Mouse (Mus musculus) kidney, postnatal 25 days (tissue): ENCODE measurements around the gene Itga10.
A peak's percentile ranks its signal among the peaks of the same experiment; 100 is the strongest.
"Not testable (repeated sequence)": the region's sequence is repeated elsewhere in the genome, so short reads cannot be mapped to it uniquely, and the experiment has no call there.

ENCODE experiments used
- DNase-seq, 2 experiments: peaks; one replicate each; pipeline ENCODE4 v3.0.0; 2021; ENCODE audit warnings: mixed read lengths in 2 of 2

The Itga10 gene

GRCm38 (mm10) chr3:96683496-96683895 is 38.1 kb downstream of the Itga10 start:
- no peak for DNase-seq

GRCm38 (mm10) chr3:96684151-96684821 is 38.9 kb downstream of the Itga10 start:
- DNase-seq, result no peak

DNA sequence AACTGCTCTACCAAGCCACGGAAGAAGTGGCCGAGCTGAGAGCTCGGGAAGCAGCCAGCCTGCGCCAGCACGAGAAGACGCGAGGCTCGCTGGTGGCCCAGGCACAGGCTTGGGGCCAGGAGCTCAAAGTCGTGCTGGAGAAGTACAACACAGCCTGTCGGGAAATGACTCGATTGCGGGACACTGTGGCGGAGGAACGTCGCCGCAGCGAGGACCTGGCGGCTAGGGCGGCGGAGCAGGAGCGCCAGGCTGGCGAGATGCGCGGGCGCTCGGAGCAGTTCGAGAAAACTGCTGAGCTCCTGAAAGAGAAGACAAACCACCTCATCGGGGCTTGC is 39.4 kb downstream of the Itga10 start:
- DNase-seq, result no peak

GRCm38 (mm10) chr3:96686057-96686456 is 40.7 kb downstream of the Itga10 start:
- not testable (repeated sequence) for DNase-seq

GRCm38 (mm10) chr3:96688854-96689253 is 43.5 kb downstream of the Itga10 start:
- DNase-seq, result no peak

DNA sequence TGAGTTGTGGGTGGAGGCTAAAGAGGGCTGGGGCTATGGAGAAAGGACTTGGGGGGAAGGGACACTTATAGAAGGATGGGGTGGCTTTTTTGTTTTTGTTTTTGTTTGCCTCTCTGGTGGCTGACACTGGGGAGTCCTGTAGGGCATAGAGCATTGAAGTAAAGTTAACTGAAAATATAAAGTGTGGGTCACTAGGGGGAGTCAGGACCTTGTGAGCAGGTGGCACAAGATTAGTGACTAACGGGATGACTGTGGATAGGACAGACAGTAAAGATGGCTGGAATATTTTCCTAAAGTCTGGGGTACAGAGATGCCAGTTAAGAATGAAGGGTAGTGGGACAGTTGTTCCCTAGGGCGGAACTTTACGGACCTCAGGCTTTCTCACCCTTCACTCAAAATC is 44.9 kb downstream of the Itga10 start:
- DNase-seq, result no peak

GRCm38 (mm10) chr3:96692506-96692905 is 47.1 kb downstream of the Itga10 start:
- DNase-seq, result no peak

DNA sequence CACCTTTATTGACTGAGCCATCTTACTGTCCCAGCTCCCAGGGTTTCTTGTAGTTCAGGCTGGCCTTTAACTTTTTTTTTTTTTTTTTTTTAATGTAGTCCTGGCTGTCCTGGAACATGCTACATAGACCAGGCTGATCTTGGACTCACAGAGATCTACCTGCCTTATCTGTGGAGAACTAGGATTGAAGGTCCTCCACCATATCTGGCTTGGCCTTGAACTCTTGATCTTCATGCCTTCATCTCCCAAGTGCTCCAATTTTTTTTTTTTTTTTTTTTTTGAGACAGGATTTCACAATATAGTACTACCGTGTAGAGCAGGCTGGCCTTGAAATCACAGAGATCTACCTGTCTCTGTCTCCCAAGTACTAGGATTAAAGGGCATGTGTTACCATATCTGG is 48.2 kb downstream of the Itga10 start:
- no peak for DNase-seq

DNA sequence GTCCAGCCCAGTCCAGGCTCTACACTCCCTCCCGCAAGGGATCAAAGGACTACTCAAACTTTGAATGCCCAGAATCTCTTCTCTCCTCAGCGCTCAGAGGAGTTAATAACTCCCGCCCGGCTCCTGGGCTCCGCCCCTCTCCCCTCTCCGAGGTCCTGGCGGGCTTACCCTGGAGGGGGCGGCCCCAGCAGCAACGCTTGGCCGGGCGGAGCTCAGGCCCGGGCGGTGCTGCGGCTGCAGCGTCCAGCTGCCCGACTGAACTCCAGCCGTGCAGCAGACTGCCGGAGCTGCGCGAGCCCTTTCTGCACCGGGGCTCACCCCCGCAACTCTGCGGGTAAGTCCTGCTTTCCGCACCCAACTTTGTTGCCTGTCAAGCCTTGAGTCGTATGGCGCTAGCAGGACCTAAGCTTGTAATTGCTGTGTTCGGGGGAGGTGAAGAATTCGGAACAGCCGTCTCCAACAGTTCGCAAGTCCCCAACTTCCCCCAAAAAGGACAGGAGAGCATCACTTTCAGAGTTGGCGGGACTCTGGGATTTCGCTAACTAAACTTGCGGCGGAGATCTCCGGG is 50.9 kb downstream of the Itga10 start, which contains the start of gene Pias3:
Gene Pias3, plus strand, starts transcription at position 187 of the 568 bp plus-strand sequence.
- peak; percentile 89 to 95 for DNase-seq

- DNase-seq, result peak; percentile 89 to 96
Observed at GRCm38 (mm10) chr3:96696766-96697732, 51.7 kb downstream of the Itga10 start.

- DNase-seq, result no peak
Observed at GRCm38 (mm10) chr3:96698993-96699690, 53.8 kb downstream of the Itga10 start.

DNA sequence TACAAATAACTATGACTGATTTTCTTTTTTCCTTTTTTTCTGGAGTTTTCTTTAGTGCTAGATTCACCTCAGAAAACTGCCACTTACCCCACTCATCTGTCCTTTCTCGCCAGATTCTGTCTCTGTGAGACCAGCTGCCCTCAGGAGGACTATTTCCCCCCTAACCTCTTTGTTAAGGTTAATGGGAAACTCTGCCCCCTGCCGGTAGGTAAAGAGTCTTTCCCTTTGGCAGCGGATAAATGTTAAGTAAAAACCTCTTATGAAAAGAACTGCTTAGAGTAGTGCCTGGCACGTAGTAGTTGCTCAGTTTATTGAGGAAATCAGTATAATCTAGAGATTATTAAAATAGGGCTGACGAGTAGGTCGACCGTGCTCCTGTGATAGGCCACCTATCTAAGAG is 55.0 kb downstream of the Itga10 start:
- peak in 1 of 2 experiments; percentile 56 for DNase-seq

GRCm38 (mm10) chr3:96701003-96701402 is 55.6 kb downstream of the Itga10 start:
- no peak for DNase-seq

GRCm38 (mm10) chr3:96704778-96705177 is 59.4 kb downstream of the Itga10 start:
- peak in 1 of 2 experiments; percentile 30 for DNase-seq

GRCm38 (mm10) chr3:96706217-96706616 is 60.8 kb downstream of the Itga10 start:
- DNase-seq, result no peak

DNA sequence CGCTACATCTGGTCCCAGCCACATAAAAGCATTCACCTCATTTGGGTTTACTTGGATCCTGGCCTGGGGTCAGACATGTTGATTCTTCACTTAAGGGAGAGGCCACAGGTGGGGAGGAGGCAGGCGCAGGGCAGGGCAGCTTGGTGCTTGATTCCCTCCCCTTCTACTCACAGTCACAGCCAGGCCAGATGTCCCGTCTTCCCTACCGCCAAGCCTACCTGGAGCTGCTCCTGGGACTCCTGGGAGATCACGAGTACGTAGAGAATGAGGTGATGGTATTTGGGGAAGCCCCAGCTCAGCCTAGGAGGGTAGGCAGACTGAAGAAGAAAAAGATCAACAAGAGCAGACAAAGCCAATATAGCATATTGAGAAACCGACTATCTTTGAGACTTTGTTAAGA is 61.6 kb downstream of the Itga10 start:
- no peak for DNase-seq

GRCm38 (mm10) chr3:96707903-96708683 is 62.7 kb downstream of the Itga10 start, which contains the start of gene Nudt17:
Nudt17 (minus strand) TSS chr3:96708562.
- DNase-seq, result peak; percentile 85 to 86

DNA sequence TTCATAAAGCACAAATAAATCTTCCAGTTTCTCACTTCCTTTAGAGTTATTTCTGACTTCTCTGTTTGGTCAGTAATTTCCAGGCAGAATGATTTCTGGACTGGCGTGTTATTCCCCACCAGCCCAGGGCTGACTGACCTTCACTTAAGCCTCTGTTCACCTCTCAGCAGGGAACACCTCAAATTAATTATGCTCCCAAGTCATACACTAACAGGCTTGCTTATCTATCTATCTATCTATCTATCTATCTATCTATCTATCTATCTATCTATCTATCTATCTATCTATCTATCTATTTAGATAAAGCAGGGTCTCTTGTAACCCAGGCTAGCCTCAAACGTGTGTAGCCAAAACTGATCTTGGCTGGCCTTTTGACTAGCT is 63.3 kb downstream of the Itga10 start:
- no peak for DNase-seq
